Mouse (Mus musculus): ENCODE measurements around the gene Galnt10.

DNA sequence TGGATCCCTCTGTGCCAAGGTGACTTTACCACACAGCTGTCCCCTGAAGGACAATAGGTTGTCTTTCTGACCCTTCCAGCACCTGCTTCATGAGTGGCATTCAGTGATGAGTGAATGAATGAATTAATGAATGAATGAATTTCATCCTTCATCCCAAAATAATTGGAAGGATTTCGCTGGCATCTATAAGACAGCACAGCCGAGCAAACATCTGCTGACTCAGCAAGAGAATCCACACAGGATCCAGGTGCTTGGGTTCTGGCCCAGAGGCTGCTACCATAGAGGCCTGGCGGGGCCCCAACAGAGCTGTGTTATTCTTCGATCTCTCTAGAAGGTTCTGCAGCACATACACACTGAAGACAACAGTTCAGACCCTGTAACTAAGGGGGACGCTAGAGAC lies 125.5 kb downstream of the Galnt10 start:
- TF ChIP-seq CTCF (IDR thresholded peaks at IDR 0.05; ENCODE audit: low read depth, low read length): no peak
- no peak for TF ChIP-seq POLR2A (IDR thresholded peaks at IDR 0.05; ENCODE audit: insufficient read depth, low read length)
- no peak for TF ChIP-seq EP300 (IDR thresholded peaks at IDR 0.05; ENCODE audit: insufficient read depth, low read depth, low read length)

All from ES-Bruce4 (cell line).